Mouse (Mus musculus): ENCODE measurements around the gene Abca2. TPM values are rescaled to one million over a fixed set of nuclear protein-coding genes. Genes with fewer than 3 reads are reported as not detected.

Abca2 gene
- polyA plus RNA-seq, 1 experiment from 2014 or later = 12.5 TPM

- ATAC-seq (ENCODE audit: low FRiP score) = no peak
- H3K9me3 ChIP-seq = no peaks in the 10 kb centered on the region
- peak overlapping the region; percentile 77 for H3K9ac ChIP-seq
- peaks cover 22% of the 10 kb centered on the region for H3K4me1 ChIP-seq
- peaks cover 36% of the 10 kb centered on the region for H3K27me3 ChIP-seq
- H3K27ac ChIP-seq = no peak overlapping the region
- WGBS = 68% methylated on average over 5 of the region's 5 CpGs
- H3K4me2 ChIP-seq = peak overlapping the region; percentile 79
- peaks cover 2% of the 10 kb centered on the region for H3K36me3 ChIP-seq (replicated peaks)
- H3K4me3 ChIP-seq (replicated peaks) = peak overlapping the region; percentile 72
Measured at GRCm38 (mm10) chr2:25429435-25430180, 1.1 kb downstream of the Abca2 start.

- H3K27me3 ChIP-seq = peaks cover 26% of the 10 kb centered on the region
- no peaks in the 10 kb centered on the region for H3K9me3 ChIP-seq
- no peak overlapping the region; the same call in 1 of the 2 replicates for H3K27ac ChIP-seq
- ATAC-seq (ENCODE audit: low FRiP score) = no peak
- H3K36me3 ChIP-seq (replicated peaks) = peaks cover 9% of the 10 kb centered on the region
- no peak overlapping the region for H3K4me3 ChIP-seq (replicated peaks)
- no peak overlapping the region for H3K4me2 ChIP-seq
- H3K4me1 ChIP-seq = peaks cover 22% of the 10 kb centered on the region
- WGBS = 66% methylated on average over 17 of the region's 17 CpGs
- 0 out of 2 replicates have a peak overlapping the region, but pooled peaks have one; percentile 77 for H3K9ac ChIP-seq
Measured at GRCm38 (mm10) chr2:25430395-25431233, 2.1 kb downstream of the Abca2 start.

- H3K4me1 ChIP-seq = peaks cover 22% of the 10 kb centered on the region
- no peak for ATAC-seq (ENCODE audit: low FRiP score)
Measured at GRCm38 (mm10) chr2:25431308-25431855, 2.9 kb downstream of the Abca2 start.

GRCm38 (mm10) chr2:25432326-25433098 lies 4.0 kb downstream of the Abca2 start:
- H3K27me3 ChIP-seq = peaks cover 15% of the 10 kb centered on the region; the same call in 1 of the 2 replicates
- H3K36me3 ChIP-seq (replicated peaks) = peaks cover 25% of the 10 kb centered on the region
- H3K4me1 ChIP-seq = peaks cover 22% of the 10 kb centered on the region
- H3K9me3 ChIP-seq = no peaks in the 10 kb centered on the region
- H3K27ac ChIP-seq = no peak overlapping the region
- no peak overlapping the region for H3K4me2 ChIP-seq
- ATAC-seq (ENCODE audit: low FRiP score) = no peak
- H3K9ac ChIP-seq = no peak overlapping the region
- WGBS = 81% methylated on average over 11 of the region's 11 CpGs
- no peak overlapping the region for H3K4me3 ChIP-seq (replicated peaks)

More at GRCm38 (mm10) chr2:25431308-25431855, 2.9 kb downstream of the Abca2 start:
- Histone ChIP-seq H3K36me3 (replicated peaks) (peaks cover 14% of the 10 kb centered on the region), H3K9ac (no peak overlapping the region), H3K9me3 (no peaks in the 10 kb centered on the region), H3K4me3 (replicated peaks) (no peak overlapping the region), H3K4me2 (no peak overlapping the region), H3K27ac (no peak overlapping the region; the same call in 1 of the 2 replicates), H3K27me3 (peaks cover 18% of the 10 kb centered on the region; the same call in 1 of the 2 replicates)
- WGBS = 74% methylated on average over 6 of the region's 6 CpGs

- 90% methylated on average over 17 of the region's 17 CpGs for WGBS
- Histone ChIP-seq H3K4me2 (no peak overlapping the region), H3K36me3 (replicated peaks) (peaks cover 30% of the 10 kb centered on the region)
Measured at GRCm38 (mm10) chr2:25433101-25433500, 4.6 kb downstream of the Abca2 start.

GRCm38 (mm10) chr2:25434292-25434691 lies 5.8 kb downstream of the Abca2 start:
- Histone ChIP-seq H3K4me1 (peaks cover 17% of the 10 kb centered on the region), H3K27me3 (peaks cover 13% of the 10 kb centered on the region; the same call in 1 of the 2 replicates), H3K4me3 (replicated peaks) (no peak overlapping the region), H3K27ac (no peak overlapping the region), H3K36me3 (replicated peaks) (peaks cover 42% of the 10 kb centered on the region), H3K4me2 (no peak overlapping the region), H3K9ac (no peak overlapping the region), H3K9me3 (no peaks in the 10 kb centered on the region)
- no peak for ATAC-seq (ENCODE audit: low FRiP score)
- WGBS = 85% methylated on average over 8 of the region's 8 CpGs

More at GRCm38 (mm10) chr2:25433101-25433500, 4.6 kb downstream of the Abca2 start:
- ATAC-seq (ENCODE audit: low FRiP score) = no peak
- no peak overlapping the region for H3K27ac ChIP-seq
- H3K9me3 ChIP-seq = no peaks in the 10 kb centered on the region
- H3K27me3 ChIP-seq = peaks cover 15% of the 10 kb centered on the region; the same call in 1 of the 2 replicates
- H3K9ac ChIP-seq = no peak overlapping the region
- peaks cover 22% of the 10 kb centered on the region for H3K4me1 ChIP-seq
- H3K4me3 ChIP-seq (replicated peaks) = no peak overlapping the region

GRCm38 (mm10) chr2:25436286-25436820 lies 7.8 kb downstream of the Abca2 start:
- no peak overlapping the region for H3K9ac ChIP-seq
- no peaks in the 10 kb centered on the region for H3K27me3 ChIP-seq
- no peak overlapping the region for H3K4me3 ChIP-seq (replicated peaks)
- H3K4me1 ChIP-seq = no peaks in the 10 kb centered on the region
- no peak for ATAC-seq (ENCODE audit: low FRiP score)
- H3K27ac ChIP-seq = no peak overlapping the region
- 94% methylated on average over 10 of the region's 10 CpGs for WGBS
- H3K9me3 ChIP-seq = no peaks in the 10 kb centered on the region
- H3K36me3 ChIP-seq (replicated peaks) = peaks cover 59% of the 10 kb centered on the region
- no peak overlapping the region for H3K4me2 ChIP-seq

- Histone ChIP-seq H3K27me3 (no peaks in the 10 kb centered on the region), H3K27ac (no peak overlapping the region), H3K4me3 (replicated peaks) (no peak overlapping the region), H3K9ac (no peak overlapping the region), H3K4me1 (no peaks in the 10 kb centered on the region), H3K9me3 (no peaks in the 10 kb centered on the region), H3K4me2 (no peak overlapping the region), H3K36me3 (replicated peaks) (peaks cover 94% of the 10 kb centered on the region)
- 90% methylated on average over 20 of the region's 20 CpGs for WGBS
- ATAC-seq (ENCODE audit: low FRiP score) = no peak
Measured at GRCm38 (mm10) chr2:25441067-25441466, 12.6 kb downstream of the Abca2 start.

GRCm38 (mm10) chr2:25442682-25443081 lies 14.2 kb downstream of the Abca2 start:
- H3K9me3 ChIP-seq = no peaks in the 10 kb centered on the region
- H3K27ac ChIP-seq = no peak overlapping the region
- peaks cover 95% of the 10 kb centered on the region for H3K36me3 ChIP-seq (replicated peaks)
- no peak for ATAC-seq (ENCODE audit: low FRiP score)
- no peaks in the 10 kb centered on the region for H3K27me3 ChIP-seq
- H3K9ac ChIP-seq = no peak overlapping the region
- 97% methylated on average over 14 of the region's 14 CpGs for WGBS
- H3K4me3 ChIP-seq (replicated peaks) = no peak overlapping the region
- no peak overlapping the region for H3K4me2 ChIP-seq
- no peaks in the 10 kb centered on the region for H3K4me1 ChIP-seq

GRCm38 (mm10) chr2:25450853-25451647 lies 22.5 kb downstream of the Abca2 start:
- no peaks in the 10 kb centered on the region for H3K27me3 ChIP-seq
- no peak for ATAC-seq (ENCODE audit: low FRiP score)
- H3K4me1 ChIP-seq = no peaks in the 10 kb centered on the region
- no peak overlapping the region for H3K4me2 ChIP-seq
- H3K9me3 ChIP-seq = no peaks in the 10 kb centered on the region
- H3K9ac ChIP-seq = no peak overlapping the region
- no peak overlapping the region for H3K4me3 ChIP-seq (replicated peaks)
- WGBS = 84% methylated on average over 8 of the region's 8 CpGs
- H3K36me3 ChIP-seq (replicated peaks) = peaks cover 22% of the 10 kb centered on the region
- H3K27ac ChIP-seq = no peak overlapping the region

- Histone ChIP-seq H3K27me3 (no peaks in the 10 kb centered on the region; the same call in 1 of the 2 replicates), H3K9ac (no peak overlapping the region), H3K4me1 (no peaks in the 10 kb centered on the region), H3K36me3 (replicated peaks) (peaks cover 3% of the 10 kb centered on the region), H3K27ac (no peak overlapping the region), H3K4me3 (replicated peaks) (no peak overlapping the region), H3K4me2 (no peak overlapping the region), H3K9me3 (no peaks in the 10 kb centered on the region)
- ATAC-seq (ENCODE audit: low FRiP score) = no peak
- WGBS = 61% methylated on average over 1 of the region's 1 CpGs
Measured at GRCm38 (mm10) chr2:25452951-25453350, 24.4 kb downstream of the Abca2 start.

Data from forebrain, embryonic 12.5 days (tissue).